Mouse (Mus musculus): ENCODE results near the gene Ccdc91. TPM values are rescaled to one million over a fixed set of nuclear protein-coding genes. Genes with fewer than 3 reads are reported as not detected.

Gene Ccdc91
- total RNA-seq (2021): 10 to 100 TPM; 32.8 to 36.2 TPM

DNA sequence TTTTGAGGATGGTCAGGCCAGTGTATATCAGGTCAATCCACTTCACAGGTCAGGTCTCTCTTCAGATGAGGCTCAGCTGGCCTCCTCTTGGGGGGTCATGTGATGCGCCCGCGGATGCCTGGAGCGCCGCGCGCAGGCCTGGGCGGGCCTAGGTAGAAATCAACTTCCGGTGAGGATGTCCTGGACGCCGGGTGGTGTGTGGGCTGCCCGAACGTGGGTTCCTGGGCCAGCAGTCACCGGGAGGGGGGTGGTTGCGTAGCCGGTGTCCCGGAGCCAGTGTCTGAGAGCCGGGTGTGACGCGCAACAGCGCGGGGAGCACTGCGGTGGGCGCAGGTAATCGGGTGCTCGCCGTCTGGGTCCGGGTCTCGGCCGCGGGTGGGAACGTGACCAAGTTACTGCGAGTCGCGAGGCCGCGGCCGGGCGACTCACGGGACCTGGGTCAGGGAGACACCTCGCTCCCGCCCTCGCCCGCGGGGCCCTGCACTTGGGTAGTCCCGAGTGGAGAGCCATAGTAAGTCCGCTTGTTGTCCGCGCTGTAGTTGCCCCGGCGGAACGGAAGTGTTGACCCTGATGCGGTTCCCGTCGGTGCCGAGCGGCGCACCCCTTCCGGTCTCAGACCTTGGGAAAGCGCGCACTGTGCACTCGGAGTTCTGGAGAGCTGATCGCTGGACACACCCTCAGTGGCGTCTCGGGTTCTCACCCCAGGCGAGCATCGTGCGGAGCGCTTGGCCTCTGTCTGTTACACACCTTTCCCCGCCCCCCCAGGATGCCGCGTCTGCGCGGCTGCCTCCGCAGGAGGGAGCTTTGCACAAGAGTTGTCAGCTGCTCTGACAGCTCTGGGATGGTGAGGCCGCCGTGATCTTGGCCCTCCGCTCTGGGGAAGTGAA, at the start of gene Ccdc91:
Gene Ccdc91, plus strand, starts transcription at position 102 of the 887 bp plus-strand sequence.
- intact Hi-C loops (cut with DNase I): loop anchor here (5.0 to 10.0 kb wide), 2 partner anchors 339 to 384 kb away; partner anchors contain the start of gene Klhl42

DNA sequence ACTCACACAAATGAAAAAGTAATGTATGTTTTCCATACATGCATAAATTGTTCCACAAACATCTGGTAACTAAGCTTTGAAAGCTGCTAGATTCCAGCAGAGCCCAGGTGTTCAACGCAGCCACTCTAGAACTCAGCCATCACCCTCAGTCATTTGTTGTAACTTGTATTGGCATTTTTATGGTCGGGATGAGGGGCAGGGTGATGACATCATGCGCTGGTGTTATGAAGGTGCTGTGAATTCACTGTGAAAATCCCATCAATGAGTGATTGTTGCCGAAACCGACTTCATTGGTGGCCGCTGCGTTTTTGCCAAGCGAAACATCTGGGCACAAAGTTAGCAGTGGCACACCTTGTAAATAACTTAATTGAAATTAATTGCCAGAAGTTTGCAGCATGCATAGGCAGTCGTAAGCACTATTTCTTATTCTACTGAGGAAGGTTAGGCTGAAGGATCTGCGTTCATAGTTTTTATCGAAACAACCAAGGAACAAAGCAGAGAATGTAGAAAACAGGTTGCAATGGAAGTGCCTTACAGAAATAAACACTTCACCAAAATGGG, 48.6 kb upstream of the Ccdc91 start:
- no peak for DNase-seq (ENCODE audit: low spot score in 2 of 2)
- intact Hi-C loops (cut with DNase I): no loop called here

More for the DNA sequence above, at the start of gene Ccdc91:
- DNase-seq (ENCODE audit: low spot score in 2 of 2): peak; percentile 90 to 93

DNA sequence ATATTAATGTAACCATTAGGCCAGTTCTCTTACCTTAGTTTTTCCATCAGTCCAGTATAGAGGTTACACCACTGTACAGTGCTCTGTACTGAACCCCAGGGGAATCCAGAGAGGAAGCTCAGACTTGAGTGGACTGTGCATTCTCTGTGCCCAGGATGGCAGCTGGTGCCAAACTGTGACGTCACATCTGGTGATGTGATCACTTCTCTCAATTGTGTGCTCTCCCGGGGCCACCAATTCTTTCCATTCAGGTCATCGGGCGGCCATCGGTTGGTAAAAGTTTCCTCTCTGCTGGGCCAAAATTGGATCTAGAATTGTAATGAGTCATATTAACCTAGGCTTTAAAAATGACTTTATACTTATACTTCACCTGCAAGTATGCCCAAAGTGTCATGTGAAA, 19.9 kb upstream of the Ccdc91 start:
- DNase-seq (ENCODE audit: low spot score in 2 of 2): no peak
- intact Hi-C loops (cut with DNase I): no loop called here

DNA sequence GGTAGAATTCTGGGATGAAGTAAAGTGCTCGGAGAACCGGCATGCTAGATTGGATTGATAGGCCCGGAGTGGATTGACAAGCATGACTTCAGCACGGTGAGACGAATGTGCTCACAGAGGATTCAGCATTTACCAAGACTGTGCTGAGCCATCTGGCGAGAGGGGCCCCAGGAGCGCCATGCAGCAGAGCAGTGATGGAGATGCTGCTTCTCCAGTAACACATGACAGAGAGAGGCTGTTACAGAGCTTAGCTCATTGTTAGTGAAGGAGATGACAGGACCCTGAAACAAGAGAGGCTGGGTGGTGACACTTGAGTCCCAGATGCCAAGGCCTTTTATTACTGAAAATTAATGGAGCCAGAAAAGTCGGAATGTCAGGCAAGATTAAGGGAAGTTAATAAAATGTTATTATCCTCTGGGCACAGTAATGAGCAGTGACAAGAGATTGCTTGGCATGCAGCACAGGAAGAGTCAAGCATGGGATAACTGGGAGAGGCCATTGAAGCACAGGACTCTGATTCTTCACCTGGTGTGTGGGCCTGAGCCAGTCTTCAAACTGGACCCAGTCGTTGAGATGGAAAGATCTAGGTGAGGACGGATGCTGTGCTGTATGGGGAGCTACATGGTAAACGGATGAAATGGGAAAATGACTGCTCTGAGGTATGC, 16.9 kb upstream of the Ccdc91 start:
- intact Hi-C loops (cut with DNase I): no loop called here

GRCm38 (mm10) chr6:147470016-147470415, 5.6 kb upstream of the Ccdc91 start:
- intact Hi-C loops (cut with DNase I): loop anchor here (10.0 kb wide), 1 partner anchor 345 kb away; no protein-coding TSS in a partner anchor
- DNase-seq (ENCODE audit: low spot score in 2 of 2): no peak

More for the DNA sequence above, 16.9 kb upstream of the Ccdc91 start:
- no peak for DNase-seq (ENCODE audit: low spot score in 2 of 2)

DNA sequence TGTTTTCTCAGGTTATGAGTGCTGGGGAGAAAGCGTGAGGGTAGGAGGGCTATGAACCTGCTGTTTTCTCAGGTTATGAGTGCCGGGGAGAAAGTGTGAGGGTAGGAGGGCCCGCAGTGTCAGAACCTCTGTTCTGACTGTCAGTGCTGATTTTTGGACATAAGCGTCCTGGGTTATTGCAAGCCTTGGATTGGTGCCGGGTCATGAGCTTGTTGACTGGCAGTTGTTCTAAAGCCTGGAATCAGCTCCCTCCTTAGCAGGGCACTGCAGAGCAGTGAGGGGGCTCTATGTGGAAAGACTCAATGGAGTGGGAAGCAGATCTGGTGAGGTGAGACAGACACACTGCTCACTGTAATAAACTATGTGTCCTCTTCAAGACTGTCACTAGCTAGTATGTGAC, 5.5 kb downstream of the Ccdc91 start:
- intact Hi-C loops (cut with DNase I): no loop called here
- DNase-seq (ENCODE audit: low spot score in 2 of 2): no peak

DNA sequence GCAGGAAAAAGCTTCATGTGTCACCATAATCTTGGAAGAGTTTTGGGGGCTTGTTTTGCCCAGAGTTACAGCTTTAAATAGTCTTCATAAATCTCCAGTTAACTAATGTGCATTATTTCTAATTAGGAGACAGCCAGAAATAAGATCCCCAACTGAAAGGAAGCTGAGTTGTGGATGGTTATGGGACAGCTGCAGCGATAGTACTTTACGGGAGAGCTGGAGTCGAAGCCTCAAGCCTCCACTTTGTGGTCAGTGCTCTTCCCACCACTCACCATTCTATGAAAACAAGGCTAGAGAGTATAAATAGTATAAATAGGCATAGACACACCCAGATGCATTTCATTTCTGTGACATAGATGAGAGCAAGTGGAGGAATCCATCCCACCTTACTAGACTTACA, 14.5 kb downstream of the Ccdc91 start:
- intact Hi-C loops (cut with DNase I): no loop called here
- no peak for DNase-seq (ENCODE audit: low spot score in 2 of 2)

DNA sequence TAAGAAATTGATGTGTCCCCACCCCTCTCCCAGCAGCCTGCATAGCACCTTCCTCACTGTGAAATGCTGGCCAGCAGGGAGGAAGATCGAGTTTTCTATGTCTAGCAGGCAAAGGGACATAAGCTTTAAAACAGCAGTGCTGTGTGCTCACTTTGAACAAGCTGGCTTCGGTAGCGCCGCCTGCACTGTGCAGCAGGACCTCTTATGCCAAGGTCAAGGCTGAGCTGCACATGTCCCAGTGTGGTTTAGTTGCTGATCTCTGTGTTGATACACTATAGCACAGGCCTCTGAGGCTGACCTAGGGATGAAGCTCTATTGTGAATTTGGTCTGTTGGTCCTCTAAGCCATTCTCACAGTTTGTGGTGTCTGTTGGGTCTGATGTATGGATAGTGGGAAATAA, 16.9 kb downstream of the Ccdc91 start:
- DNase-seq (ENCODE audit: low spot score in 2 of 2): no peak
- intact Hi-C loops (cut with DNase I): no loop called here

GRCm38 (mm10) chr6:147501439-147501838, 25.8 kb downstream of the Ccdc91 start:
- intact Hi-C loops (cut with DNase I): no loop called here
- no peak for DNase-seq (ENCODE audit: low spot score in 2 of 2)

- DNase-seq (ENCODE audit: low spot score in 2 of 2): no peak
- intact Hi-C loops (cut with DNase I): no loop called here
These were observed 30.4 kb downstream of the Ccdc91 start for GRCm38 (mm10) chr6:147506074-147506473.

- DNase-seq (ENCODE audit: low spot score in 2 of 2): no peak
- intact Hi-C loops (cut with DNase I): no loop called here
These were observed 30.9 kb downstream of the Ccdc91 start for GRCm38 (mm10) chr6:147506496-147506895.

DNA sequence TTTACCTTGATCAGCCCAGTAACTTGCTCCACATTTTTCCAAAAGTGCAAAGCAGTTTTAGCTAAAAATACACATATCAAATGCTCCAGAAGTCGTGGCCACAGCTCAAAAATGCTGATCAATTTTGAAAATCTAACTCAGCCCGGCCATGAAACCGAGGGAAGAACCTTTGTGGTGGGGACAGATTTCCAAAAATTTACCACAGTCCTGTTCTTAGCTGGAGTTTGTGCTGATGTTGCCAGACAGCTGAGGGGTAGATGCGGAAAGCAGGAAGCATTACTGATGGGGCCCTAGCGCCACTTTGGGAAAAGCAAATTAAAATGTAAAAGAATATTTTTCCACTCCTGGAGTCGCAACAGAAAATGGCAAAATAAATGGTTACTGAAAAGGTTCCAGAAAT, 31.6 kb downstream of the Ccdc91 start:
- DNase-seq (ENCODE audit: low spot score in 2 of 2): no peak
- intact Hi-C loops (cut with DNase I): no loop called here

- intact Hi-C loops (cut with DNase I): no loop called here
- DNase-seq (ENCODE audit: low spot score in 2 of 2): no peak
These were observed 34.9 kb downstream of the Ccdc91 start for GRCm38 (mm10) chr6:147510516-147510915.

- intact Hi-C loops (cut with DNase I): no loop called here
- DNase-seq (ENCODE audit: low spot score in 2 of 2): peak; percentile 44 to 55
These were observed 42.3 kb downstream of the Ccdc91 start for GRCm38 (mm10) chr6:147517909-147518308.

- intact Hi-C loops (cut with DNase I): no loop called here
- DNase-seq (ENCODE audit: low spot score in 2 of 2): no peak
These were observed 49.6 kb downstream of the Ccdc91 start for GRCm38 (mm10) chr6:147525236-147525635.

- intact Hi-C loops (cut with DNase I): no loop called here
These were observed 59.3 kb downstream of the Ccdc91 start for GRCm38 (mm10) chr6:147534971-147535370.

GRCm38 (mm10) chr6:147538236-147538635, 62.6 kb downstream of the Ccdc91 start:
- no peak for DNase-seq (ENCODE audit: low spot score in 2 of 2)
- intact Hi-C loops (cut with DNase I): no loop called here

More at GRCm38 (mm10) chr6:147534971-147535370, 59.3 kb downstream of the Ccdc91 start:
- DNase-seq (ENCODE audit: low spot score in 2 of 2): no peak

DNA sequence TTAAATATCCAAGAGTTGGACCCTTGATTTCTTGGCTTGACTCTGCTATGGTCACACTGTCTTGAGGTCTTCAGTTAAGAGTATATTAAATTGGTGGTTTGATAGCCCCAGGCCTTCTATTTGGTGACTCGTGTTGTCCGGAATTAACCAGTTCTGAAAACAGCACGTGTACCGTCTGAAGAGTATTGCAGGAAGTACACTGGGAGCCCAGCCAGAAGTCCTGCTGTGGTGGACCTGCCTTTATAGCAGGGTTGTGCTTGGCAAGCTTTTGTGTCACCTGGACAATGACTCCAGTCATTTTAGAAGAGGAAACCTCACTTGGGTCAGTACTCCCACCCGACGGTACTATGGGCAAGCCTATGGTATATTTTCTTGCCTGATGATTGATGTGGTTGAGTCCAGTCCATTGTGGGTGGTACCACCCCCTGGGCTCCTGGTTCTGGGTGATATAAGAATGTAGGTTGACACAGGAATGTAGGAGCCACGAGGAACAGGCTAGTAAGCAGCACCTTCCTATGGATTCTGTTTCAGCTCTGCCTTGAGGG, 63.5 kb downstream of the Ccdc91 start:
- no peak for DNase-seq (ENCODE audit: low spot score in 2 of 2)
- intact Hi-C loops (cut with DNase I): no loop called here

- intact Hi-C loops (cut with DNase I): no loop called here
- no peak for DNase-seq (ENCODE audit: low spot score in 2 of 2)
These were observed 65.3 kb downstream of the Ccdc91 start for GRCm38 (mm10) chr6:147540942-147541341.

GRCm38 (mm10) chr6:147555591-147555990, 80.0 kb downstream of the Ccdc91 start:
- intact Hi-C loops (cut with DNase I): no loop called here
- no peak for DNase-seq (ENCODE audit: low spot score in 2 of 2)
